Mouse (Mus musculus) heart, adult 2 months (tissue): ENCODE data around the gene Zfp57.

ENCODE experiments used
- CTCF ChIP-seq: fragments of 200-600 bp; IDR thresholded peaks from 2 replicates; pipeline ENCODE4 v1.8.1; 2022; ENCODE audit warnings: antibody characterized with exemption, mild to moderate bottlenecking, moderate library complexity
- POLR2A ChIP-seq: fragments of 200-500 bp; IDR thresholded peaks from 2 replicates; pipeline ENCODE4 v1.6.1; 2011; ENCODE audit warnings: mild to moderate bottlenecking, low read depth, low read length, control low read depth; ENCODE audit not compliant: insufficient read depth

DNA sequence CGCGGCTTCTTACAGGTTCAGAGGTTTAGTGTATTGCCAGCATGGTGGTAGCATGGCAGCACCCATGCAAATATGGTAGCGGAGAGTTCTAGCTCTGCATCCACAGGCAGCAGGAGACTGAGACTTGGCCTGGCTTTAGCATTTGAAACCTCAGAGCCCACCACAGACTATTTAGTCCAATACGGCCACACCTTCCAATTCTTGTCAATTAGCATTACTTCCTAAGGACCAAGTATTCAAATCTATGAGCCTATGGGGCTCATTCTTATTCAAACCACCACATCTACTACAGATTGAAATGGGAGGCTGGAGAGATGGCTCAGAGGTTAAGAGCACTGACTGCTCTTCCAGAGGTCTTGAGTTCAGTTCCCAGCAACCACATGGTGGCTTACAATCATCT lies 26.5 kb downstream of the Zfp57 start:
- TF ChIP-seq CTCF (no peak), POLR2A (no peak)
